Mouse (Mus musculus) stomach, postnatal 0 days (tissue): ENCODE data around the gene Gcsh. TPM values are rescaled to one million over a fixed set of nuclear protein-coding genes. Genes with fewer than 3 reads are reported as not detected.

Experiments used
- ATAC-seq: fragments of 200-750 bp; cut with Nextera tagmentation; 2 replicates; pipeline ENCODE4 v1.8.0; 2017; ENCODE audit not compliant: low FRiP score, low TSS enrichment
- DNase-seq: peaks from one replicate; pipeline ENCODE4 v3.0.0-alpha.2; 2016; ENCODE audit warnings: low spot score
- H3K27ac ChIP-seq: fragments of 300-500 bp; sonication (generic); replicated peaks from 2 replicates; pipeline ENCODE4 v1.5.1; 2014; ENCODE audit warnings: mild to moderate bottlenecking, control low read depth
- H3K27me3 ChIP-seq: fragments of 300-500 bp; sonication (generic); 2 replicates; pipeline ENCODE4 v1.6.1; 2014; ENCODE audit warnings: low read length; ENCODE audit not compliant: control insufficient read depth, insufficient read depth
- H3K36me3 ChIP-seq: fragments of 300-500 bp; sonication (generic); 2 replicates; pipeline ENCODE4 v1.6.1; 2014; ENCODE audit warnings: low read length, mixed read lengths; ENCODE audit not compliant: control insufficient read depth, insufficient read depth
- H3K4me1 ChIP-seq: fragments of 300-500 bp; sonication (generic); replicated peaks from 2 replicates; pipeline ENCODE4 v1.6.1; 2014; ENCODE audit warnings: antibody characterized with exemption; ENCODE audit not compliant: control insufficient read depth, insufficient read depth
- H3K4me2 ChIP-seq: fragments of 300-500 bp; sonication (generic); replicated peaks from 2 replicates; pipeline ENCODE4 v1.6.1; 2014; ENCODE audit warnings: low read depth, mild to moderate bottlenecking, control low read depth, moderate library complexity
- H3K4me3 ChIP-seq: fragments of 300-500 bp; sonication (generic); 2 replicates; pipeline ENCODE4 v1.5.1; 2014; ENCODE audit warnings: low read depth, low read length, control low read depth
- H3K9ac ChIP-seq: fragments of 300-500 bp; sonication (generic); 2 replicates; pipeline ENCODE4 v1.6.1; 2014; ENCODE audit warnings: mild to moderate bottlenecking, low read length, control low read depth, mixed read lengths
- H3K9me3 ChIP-seq: fragments of 300-500 bp; sonication (generic); 2 replicates; pipeline ENCODE4 v1.6.1; 2016; ENCODE audit warnings: low read length; ENCODE audit not compliant: control insufficient read depth
- CTCF ChIP-seq: IDR thresholded peaks from 2 replicates; pipeline ENCODE4 v1.5.1; 2016; ENCODE audit warnings: antibody characterized with exemption, low read depth, mild to moderate bottlenecking, moderate library complexity
- EP300 ChIP-seq: optimal IDR thresholded peaks from 2 replicates; pipeline ENCODE3; 2016; ENCODE audit warnings: antibody characterized with exemption
- WGBS: fragments of 180-500 bp; shearing (Covaris S2); extraction: QIAGEN DNeasy Blood & Tissue Kit; methylation state at CpG from one replicate; pipeline ENCODE4 v1.1.7; 2014; 5-methylcytosine and 5-hydroxymethylcytosine counted together
- polyA plus RNA-seq: library from polyadenylated mRNA; unstranded; fragments of >200 nt; fragmentation: Nextera tagmentation; extraction: Ambion mirVana; gene quantifications from 2 replicates; pipeline ENCODE4 v1.2.1, GENCODE M21; 2015

Gene Gcsh
- polyA plus RNA-seq, 1 experiment from 2014 or later: 89.3 TPM

DNA sequence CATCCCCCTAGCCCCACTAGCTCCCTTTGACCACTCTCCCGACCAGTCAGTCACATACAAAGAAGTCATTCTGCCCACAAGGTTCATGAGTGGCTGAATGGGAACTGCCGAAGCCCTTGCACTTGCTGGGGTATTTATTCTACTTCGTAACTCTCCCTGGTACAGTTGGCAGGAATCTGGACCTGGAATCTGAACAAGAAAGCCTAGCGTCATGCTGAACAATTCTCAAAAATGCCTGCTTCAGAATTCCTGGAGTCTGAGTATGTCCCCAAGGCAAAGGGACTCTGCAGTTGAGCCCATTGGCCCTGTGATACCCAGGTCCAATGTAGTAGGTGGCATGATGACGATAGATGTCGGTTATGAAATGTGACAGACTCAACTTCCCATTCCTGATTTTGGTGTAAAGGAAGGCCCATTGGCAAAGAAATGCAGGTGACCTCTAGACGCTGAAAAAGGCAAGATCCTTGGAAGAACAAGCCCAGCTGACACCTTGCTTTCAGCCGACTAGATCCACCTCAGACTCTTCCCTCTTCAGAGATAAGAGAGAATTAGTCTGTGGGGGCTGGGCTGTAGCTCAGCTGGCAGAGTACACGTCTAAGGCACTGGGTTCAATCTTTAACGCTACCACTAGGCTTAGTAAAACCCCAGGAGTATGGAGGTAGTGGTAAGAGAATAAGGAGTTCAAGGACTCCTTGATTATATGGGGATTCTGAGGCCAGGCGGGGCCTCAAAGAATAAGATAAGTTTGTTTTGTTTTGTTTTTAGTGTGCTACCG is 50.9 kb downstream of the Gcsh start:
- Histone ChIP-seq H3K4me3 (0 out of 2 replicates have a peak overlapping the region, but pooled peaks have one; percentile 96), H3K4me1 (no peaks in the 10 kb centered on the region), H3K27me3 (no peaks in the 10 kb centered on the region), H3K27ac (no peak overlapping the region), H3K4me2 (0 out of 2 replicates have a peak overlapping the region, but pooled peaks have one; percentile 99), H3K9me3 (no peaks in the 10 kb centered on the region), H3K36me3 (no peaks in the 10 kb centered on the region), H3K9ac (no peak overlapping the region)
- 74% methylated on average over 12 of the region's 12 CpGs for WGBS
- DNase-seq (no peak), ATAC-seq (no peak)
- TF ChIP-seq CTCF: no peak
- TF ChIP-seq EP300: no peak

DNA sequence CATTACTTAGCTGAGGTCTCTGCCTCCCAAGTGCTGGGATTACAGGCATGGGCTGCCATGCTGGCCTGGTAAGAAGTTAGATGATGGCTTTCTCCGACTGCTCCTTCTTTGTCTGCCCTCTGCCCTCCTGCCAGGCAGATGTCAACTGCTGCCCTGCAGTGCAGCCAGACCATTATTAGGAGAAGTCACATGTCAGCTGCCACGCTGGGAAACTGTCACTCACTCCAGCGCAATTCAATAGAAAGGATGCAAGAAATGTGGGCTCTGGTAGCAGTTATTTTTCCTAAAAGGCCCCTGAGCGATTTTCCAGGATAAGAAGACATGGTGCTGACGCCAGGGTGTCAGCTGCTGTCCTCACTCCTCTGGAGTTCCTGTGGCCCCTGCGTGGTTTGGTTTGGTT is 57.8 kb downstream of the Gcsh start:
- Histone ChIP-seq H3K9ac (no peak overlapping the region), H3K4me3 (no peak overlapping the region), H3K36me3 (peaks cover 4% of the 10 kb centered on the region; the same call in 1 of the 2 replicates), H3K4me1 (no peaks in the 10 kb centered on the region), H3K9me3 (no peaks in the 10 kb centered on the region), H3K27me3 (no peaks in the 10 kb centered on the region), H3K27ac (no peak overlapping the region), H3K4me2 (no peak overlapping the region)
- DNase-seq (no peak), ATAC-seq (no peak)
- 90% methylated on average over 6 of the region's 6 CpGs for WGBS
- no peak for TF ChIP-seq CTCF
- TF ChIP-seq EP300: no peak

DNA sequence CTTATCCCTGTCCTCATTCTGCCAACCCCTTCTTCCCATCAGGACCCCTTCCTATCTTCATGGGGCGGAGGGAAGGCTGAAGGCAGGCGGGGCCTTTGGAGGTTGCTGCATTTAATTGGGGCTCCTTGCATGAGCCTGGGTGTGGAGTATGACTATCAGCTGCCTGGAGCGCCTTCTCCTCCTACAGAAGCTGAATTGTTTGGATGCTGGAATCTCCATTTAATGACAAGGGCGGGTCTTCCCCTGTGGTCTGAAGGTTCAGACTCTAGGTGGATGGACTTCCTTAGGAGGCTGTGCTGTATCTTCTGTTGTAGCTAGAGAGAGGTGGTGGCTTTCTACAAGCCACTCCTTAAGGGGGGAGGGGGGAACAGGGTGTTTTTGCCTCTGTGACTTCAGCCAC is 58.4 kb downstream of the Gcsh start:
- H3K36me3 ChIP-seq: peaks cover 4% of the 10 kb centered on the region; the same call in 1 of the 2 replicates
- no peak overlapping the region for H3K4me2 ChIP-seq
- no peak overlapping the region for H3K27ac ChIP-seq
- H3K9ac ChIP-seq: no peak overlapping the region
- 93% methylated on average over 4 of the region's 4 CpGs for WGBS
- H3K4me1 ChIP-seq: no peaks in the 10 kb centered on the region
- no peaks in the 10 kb centered on the region for H3K9me3 ChIP-seq
- no peaks in the 10 kb centered on the region for H3K27me3 ChIP-seq
- ATAC-seq (no peak), DNase-seq (no peak)
- TF ChIP-seq EP300 (no peak), CTCF (no peak)
- no peak overlapping the region for H3K4me3 ChIP-seq

Other genes with a start within 250 kb of the Gcsh start
- gene Cmc2, start 72.1 kb downstream of the Gcsh start, polyA plus RNA-seq: 43.2 and 47.7 TPM in 2 replicates
- gene Cenpn, start 71.8 kb downstream of the Gcsh start, polyA plus RNA-seq: 7.2 and 8.3 TPM in 2 replicates
- gene Atmin, start 50.1 kb downstream of the Gcsh start, polyA plus RNA-seq: 6.1 and 6.2 TPM in 2 replicates
- 0.45 and 0.56 TPM in 2 replicates for gene 1700030J22Rik, start 14.6 kb downstream of the Gcsh start, polyA plus RNA-seq
- gene Pkd1l2, start 88.9 kb upstream of the Gcsh start, polyA plus RNA-seq: 0.08 TPM in 1 of 2 replicates, not detected in the other
- gene Bco1, start 102.3 kb upstream of the Gcsh start, polyA plus RNA-seq: 0.49 and 0.53 TPM in 2 replicates
- gene Gan, start 164.6 kb upstream of the Gcsh start, polyA plus RNA-seq: 1.5 and 2.4 TPM in 2 replicates